Mouse (Mus musculus) MEL (cell line): ENCODE data around the gene 4833439L19Rik. TPM values are rescaled to one million over a fixed set of nuclear protein-coding genes. Genes with fewer than 3 reads are reported as not detected.

Experiments used
- DNase-seq: peaks from one replicate; pipeline ENCODE4 v3.0.0; 2011; ENCODE audit warnings: low read depth, low spot score
- H3K27ac ChIP-seq: 2 replicates; pipeline ENCODE4 v1.5.1; 2012; ENCODE audit warnings: low read depth, mild to moderate bottlenecking, control low read depth, low read length, moderate library complexity; ENCODE audit not compliant: control insufficient read depth
- H3K27me3 ChIP-seq, 2 experiments: fragments of 150-350 bp in 1 of 2; sonication (generic) in 1 of 2; 2 replicates each; pipeline ENCODE4 v1.6.1; 2012; ENCODE audit warnings: low read length in 2 of 2, mild to moderate bottlenecking in 2 of 2, improper control_type of control experiment in 1 of 2, moderate library complexity in 1 of 2; ENCODE audit not compliant: insufficient read depth in 2 of 2, control insufficient read depth in 1 of 2
- H3K36me3 ChIP-seq, 2 experiments: 2 replicates each; pipeline ENCODE4 v1.6.1; 2012 to 2014; ENCODE audit warnings: low read length in 2 of 2, improper control_type of control experiment in 1 of 2, inconsistent platforms in 1 of 2, mild to moderate bottlenecking in 1 of 2; ENCODE audit not compliant: insufficient read depth in 2 of 2, control insufficient read depth in 1 of 2
- H3K4me1 ChIP-seq, 2 experiments: fragments of 150-350 bp in 1 of 2; sonication (generic) in 1 of 2; 2 replicates each; pipeline ENCODE4 v1.6.1; 2012; ENCODE audit warnings: low read length in 2 of 2, improper control_type of control experiment in 1 of 2, mild to moderate bottlenecking in 1 of 2; ENCODE audit not compliant: insufficient read depth in 2 of 2, control insufficient read depth in 1 of 2
- H3K4me3 ChIP-seq, 2 experiments: fragments of 150-350 bp in 1 of 2; sonication (generic) in 1 of 2; 2 replicates each; pipeline ENCODE4 v1.5.1; 2012; ENCODE audit warnings: low read depth in 2 of 2, low read length in 2 of 2, mild to moderate bottlenecking in 2 of 2, moderate library complexity in 2 of 2, control low read depth in 1 of 2, improper control_type of control experiment in 1 of 2; ENCODE audit not compliant: control insufficient read depth in 1 of 2, insufficient read depth in 1 of 2
- H3K79me2 ChIP-seq: 2 replicates; pipeline ENCODE4 v1.6.1; 2012; ENCODE audit warnings: mild to moderate bottlenecking, low read length, moderate library complexity; ENCODE audit not compliant: control insufficient read depth, poor library complexity, insufficient read depth
- H3K9ac ChIP-seq: 2 replicates; pipeline ENCODE4 v1.6.1; 2012; ENCODE audit warnings: low read depth, mild to moderate bottlenecking, control low read depth, low read length, moderate library complexity; ENCODE audit not compliant: control insufficient read depth, poor library complexity, severe bottlenecking
- H3K9me3 ChIP-seq: fragments of 150-350 bp; sonication (generic); replicated peaks from 2 replicates; pipeline ENCODE4 v1.6.1; 2012; ENCODE audit warnings: mild to moderate bottlenecking, low read length, improper control_type of control experiment, moderate library complexity; ENCODE audit not compliant: insufficient read depth
- BHLHE40 ChIP-seq: IDR thresholded peaks from 2 replicates; pipeline ENCODE4 v1.6.1; 2012; ENCODE audit warnings: low read depth, mild to moderate bottlenecking, inconsistent platforms, low read length, improper control_type of control experiment, borderline replicate concordance
- CHD1 ChIP-seq: IDR thresholded peaks from 2 replicates; pipeline ENCODE4 v1.6.1; 2012; ENCODE audit warnings: low read depth, mild to moderate bottlenecking, inconsistent platforms, low read length, improper control_type of control experiment
- CHD2 ChIP-seq: IDR thresholded peaks from 2 replicates; pipeline ENCODE4 v1.6.1; 2011; ENCODE audit warnings: low read length, improper control_type of control experiment
- E2F4 ChIP-seq: IDR thresholded peaks from 2 replicates; pipeline ENCODE4 v1.6.1; 2011; ENCODE audit warnings: low read depth, low read length, improper control_type of control experiment, borderline replicate concordance
- EP300 ChIP-seq, 2 experiments: IDR thresholded peaks; 2 replicates each; pipeline ENCODE4 v1.6.1; 2011; ENCODE audit warnings: improper control_type of control experiment in 2 of 2, low read length in 2 of 2, low read depth in 1 of 2, mild to moderate bottlenecking in 1 of 2
- ETS1 ChIP-seq: IDR thresholded peaks from 2 replicates; pipeline ENCODE4 v1.6.1; 2012; ENCODE audit warnings: low read depth, mild to moderate bottlenecking, inconsistent platforms, low read length, improper control_type of control experiment, moderate library complexity
- GABPA ChIP-seq: IDR thresholded peaks from 2 replicates; pipeline ENCODE4 v1.6.1; 2012; ENCODE audit warnings: low read depth, mild to moderate bottlenecking, inconsistent platforms, low read length, improper control_type of control experiment, moderate library complexity
- GATA1 ChIP-seq: IDR thresholded peaks from 2 replicates; pipeline ENCODE4 v1.6.1; 2011; ENCODE audit warnings: low read depth, low read length, improper control_type of control experiment
- HCFC1 ChIP-seq: IDR thresholded peaks from 2 replicates; pipeline ENCODE4 v1.6.1; 2012; ENCODE audit warnings: low read depth, mild to moderate bottlenecking, inconsistent platforms, low read length, improper control_type of control experiment, moderate library complexity
- MYC ChIP-seq: IDR thresholded peaks from 2 replicates; pipeline ENCODE4 v1.6.1; 2011; ENCODE audit warnings: low read depth, mild to moderate bottlenecking, low read length, improper control_type of control experiment, moderate library complexity
- NELFE ChIP-seq: IDR thresholded peaks from 2 replicates; pipeline ENCODE4 v1.6.1; 2011; ENCODE audit warnings: low read depth, low read length, improper control_type of control experiment
- NRF1 ChIP-seq: IDR thresholded peaks from 2 replicates; pipeline ENCODE4 v1.6.1; 2014; ENCODE audit warnings: low read depth, mild to moderate bottlenecking, inconsistent platforms, low read length, improper control_type of control experiment, moderate library complexity; ENCODE audit not compliant: poor library complexity, insufficient read depth, severe bottlenecking
- POLR2A ChIP-seq, 2 experiments: IDR thresholded peaks; 2 replicates each; pipeline ENCODE4 v1.6.1; 2011 to 2012; ENCODE audit warnings: low read length in 2 of 2, mild to moderate bottlenecking in 2 of 2, control low read depth in 1 of 2, improper control_type of control experiment in 1 of 2, low read depth in 1 of 2, moderate library complexity in 1 of 2; ENCODE audit not compliant: control insufficient read depth in 1 of 2, insufficient read depth in 1 of 2, poor library complexity in 1 of 2
- POLR2AphosphoS2 ChIP-seq: IDR thresholded peaks from 2 replicates; pipeline ENCODE4 v1.6.1; 2011; ENCODE audit warnings: low read length, improper control_type of control experiment
- POLR2AphosphoS5 ChIP-seq: IDR thresholded peaks from 2 replicates; pipeline ENCODE4 v1.6.1; 2012; ENCODE audit warnings: low read depth, borderline replicate concordance, mild to moderate bottlenecking, inconsistent platforms, low read length, moderate library complexity, mixed read lengths
- RAD21 ChIP-seq: IDR thresholded peaks from 2 replicates; pipeline ENCODE4 v1.6.1; 2011; ENCODE audit warnings: mild to moderate bottlenecking, low read depth, low read length, improper control_type of control experiment
- SIN3A ChIP-seq: IDR thresholded peaks from 2 replicates; pipeline ENCODE4 v1.6.1; 2012; ENCODE audit warnings: low read length, improper control_type of control experiment, inconsistent platforms
- TBP ChIP-seq: IDR thresholded peaks from 2 replicates; pipeline ENCODE4 v1.8.0; 2011; ENCODE audit warnings: low read depth, low read length, improper control_type of control experiment
- TCF12 ChIP-seq: IDR thresholded peaks from 2 replicates; pipeline ENCODE4 v1.6.1; 2014; ENCODE audit warnings: low read depth, mild to moderate bottlenecking, inconsistent platforms, low read length, improper control_type of control experiment, moderate library complexity
- USF1 ChIP-seq: IDR thresholded peaks from 2 replicates; pipeline ENCODE4 v1.6.1; 2014; ENCODE audit warnings: low read depth, mild to moderate bottlenecking, inconsistent platforms, low read length, improper control_type of control experiment, moderate library complexity
- ZMIZ1 ChIP-seq: IDR thresholded peaks from 2 replicates; pipeline ENCODE4 v1.6.1; 2012; ENCODE audit warnings: low read depth, mild to moderate bottlenecking, inconsistent platforms, low read length, improper control_type of control experiment, moderate library complexity
- polyA plus RNA-seq, 2 experiments: library from polyadenylated mRNA; stranded (reverse) in 1 of 2; unstranded in 1 of 2; fragments of >175 nt in 1 of 2; fragments of >200 nt in 1 of 2; gene quantifications; 2 replicates each; pipeline versions ENCODE4 v1.2.1 to v1.2.4; 2012; ENCODE audit warnings: low replicate concordance in 2 of 2, low read depth in 1 of 2; ENCODE audit not compliant: insufficient read length in 2 of 2, insufficient read depth in 1 of 2, missing spikeins in 1 of 2
- total RNA-seq: library from RNA; depleted of rRNA; stranded (reverse); fragments of 300-350 nt; gene quantifications from 2 replicates; pipeline ENCODE4 v1.2.3, GENCODE M21; 2012; rRNA removed

Gene 4833439L19Rik
- total and polyA plus RNA-seq, 3 experiments, result 34.2 to 53.8 TPM; not detected in 1

GRCm38 (mm10) chr13:54501957-54502690, 63.1 kb downstream of the 4833439L19Rik start (continued):
- TF ChIP-seq NELFE, result 0 out of 2 replicates have a peak, but pooled peaks have one; percentile 22
- no peak for TF ChIP-seq POLR2AphosphoS2
- TF ChIP-seq TBP, result no peak
- TF ChIP-seq CHD2, result peak; percentile 22; the same call in 1 of the 2 replicates
- TF ChIP-seq GABPA, result no peak
- TF ChIP-seq ZMIZ1, result no peak
- no peak for TF ChIP-seq E2F4
- TF ChIP-seq TCF12, result peak; percentile 92
- peak; percentile 84 for TF ChIP-seq SIN3A
- TF ChIP-seq USF1, result no peak
- TF ChIP-seq CHD1, result no peak
- TF ChIP-seq RAD21, result no peak
- no peak for TF ChIP-seq POLR2A (IDR thresholded peaks at IDR 0.05; ENCODE audit: control insufficient read depth in 1 of 2, insufficient read depth in 1 of 2, low read depth in 1 of 2, low read length in 2 of 2, poor library complexity in 1 of 2)
- TF ChIP-seq HCFC1, result peak; percentile 61
- TF ChIP-seq POLR2AphosphoS5, result no peak
- peak; percentile 57 for TF ChIP-seq MYC
- TF ChIP-seq EP300 (IDR thresholded peaks at IDR 0.05; ENCODE audit: low read depth in 1 of 2, low read length in 2 of 2), result peak; percentile 93 to 94
- no peak for TF ChIP-seq NRF1

GRCm38 (mm10) chr13:54501352-54501751, 63.9 kb downstream of the 4833439L19Rik start:
- peak; percentile 39 for DNase-seq
- no peak for TF ChIP-seq SIN3A
- no peak for TF ChIP-seq POLR2AphosphoS5
- TF ChIP-seq ETS1, result 0 out of 2 replicates have a peak, but pooled peaks have one; percentile 13
- TF ChIP-seq EP300 (IDR thresholded peaks at IDR 0.05; ENCODE audit: low read depth in 1 of 2, low read length in 2 of 2), result no peak
- no peak for TF ChIP-seq BHLHE40
- peak; percentile 51 for TF ChIP-seq GATA1
- Histone ChIP-seq H3K4me3 (peak overlapping the region; percentile 25 to 51), H3K27me3 (peaks cover 8 to 9% of the 10 kb centered on the region in 2 experiments), H3K9me3 (no peaks in the 10 kb centered on the region), H3K79me2 (peaks cover 12% of the 10 kb centered on the region), H3K36me3 (peaks cover 0 to 23% of the 10 kb centered on the region in 2 experiments; a peak in 2 of 4 replicates), H3K9ac (no peak overlapping the region), H3K4me1 (peaks cover 13 to 14% of the 10 kb centered on the region in 2 experiments), H3K27ac (no peak overlapping the region; the same call in 1 of the 2 replicates)

Other genes with a start within 250 kb of the 4833439L19Rik start
- gene Cplx2, start 194.1 kb downstream of the 4833439L19Rik start, total RNA-seq, result 1.8 and 2.1 TPM in 2 replicates
- gene Cplx2, start 194.1 kb downstream of the 4833439L19Rik start, polyA plus RNA-seq, result 1 to 10 TPM in 1 of 2 experiments, not detected in 1; 4.7 TPM
- 89.6 and 94.0 TPM in 2 replicates for gene Thoc3, start 96.6 kb downstream of the 4833439L19Rik start, total RNA-seq
- gene Thoc3, start 96.6 kb downstream of the 4833439L19Rik start, polyA plus RNA-seq, result 100 to 1,000 TPM in 1 of 2 experiments, not detected in 1; 109 TPM
- gene Simc1, start 61.7 kb downstream of the 4833439L19Rik start, total RNA-seq, result 4.9 and 5.6 TPM in 2 replicates
- 10 to 100 TPM in 1 of 2 experiments, not detected in 1; 11.9 TPM for gene Simc1, start 61.7 kb downstream of the 4833439L19Rik start, polyA plus RNA-seq
- gene Arl10, start 9.6 kb upstream of the 4833439L19Rik start, total RNA-seq, result 3.8 and 5.1 TPM in 2 replicates
- gene Arl10, start 9.6 kb upstream of the 4833439L19Rik start, polyA plus RNA-seq, result 10 to 100 TPM in 1 of 2 experiments, not detected in 1; 10.9 TPM
- 126 and 131 TPM in 2 replicates for gene Nop16, start 24.7 kb upstream of the 4833439L19Rik start, total RNA-seq
- 100 to 1,000 TPM in 1 of 2 experiments, not detected in 1; 172 TPM for gene Nop16, start 24.7 kb upstream of the 4833439L19Rik start, polyA plus RNA-seq
- gene Higd2a, start 24.8 kb upstream of the 4833439L19Rik start, total RNA-seq, result 54.0 and 59.8 TPM in 2 replicates
- 100 to 1,000 TPM in 1 of 2 experiments, not detected in 1; 131 TPM for gene Higd2a, start 24.8 kb upstream of the 4833439L19Rik start, polyA plus RNA-seq
- gene Cltb, start 45.9 kb upstream of the 4833439L19Rik start, total RNA-seq, result 23.5 and 25.0 TPM in 2 replicates
- 10 to 100 TPM in 1 of 2 experiments, not detected in 1; 59.9 TPM for gene Cltb, start 45.9 kb upstream of the 4833439L19Rik start, polyA plus RNA-seq
- 27.8 and 31.4 TPM in 2 replicates for gene Faf2, start 56.3 kb upstream of the 4833439L19Rik start, total RNA-seq
- 10 to 100 TPM in 1 of 2 experiments, not detected in 1; 39.3 TPM for gene Faf2, start 56.3 kb upstream of the 4833439L19Rik start, polyA plus RNA-seq
- 10.4 and 10.7 TPM in 2 replicates for gene Rnf44, start 128.5 kb upstream of the 4833439L19Rik start, total RNA-seq
- gene Rnf44, start 128.5 kb upstream of the 4833439L19Rik start, polyA plus RNA-seq, result 10 to 100 TPM in 1 of 2 experiments, not detected in 1; 60.5 TPM
- gene Cdhr2, start 136.0 kb upstream of the 4833439L19Rik start, total RNA-seq, result not detected in 2 replicates
- not detected for gene Cdhr2, start 136.0 kb upstream of the 4833439L19Rik start, polyA plus RNA-seq
- not detected in 2 replicates for gene Gprin1, start 184.4 kb upstream of the 4833439L19Rik start, total RNA-seq
- not detected for gene Gprin1, start 184.4 kb upstream of the 4833439L19Rik start, polyA plus RNA-seq
- gene Sncb, start 201.2 kb upstream of the 4833439L19Rik start, total RNA-seq, result not detected in 2 replicates
- not detected for gene Sncb, start 201.2 kb upstream of the 4833439L19Rik start, polyA plus RNA-seq
- not detected in 2 replicates for gene Eif4e1b, start 218.6 kb upstream of the 4833439L19Rik start, total RNA-seq
- gene Eif4e1b, start 218.6 kb upstream of the 4833439L19Rik start, polyA plus RNA-seq, result not detected
- 3.3 and 4.1 TPM in 2 replicates for gene Tspan17, start 223.9 kb upstream of the 4833439L19Rik start, total RNA-seq
- gene Tspan17, start 223.9 kb upstream of the 4833439L19Rik start, polyA plus RNA-seq, result 10 to 100 TPM in 1 of 2 experiments, not detected in 1; 23.0 TPM